Mouse (Mus musculus) C2C12 (cell line): ENCODE data around the gene Asb15.

Source experiments
- CTCF ChIP-seq: IDR thresholded peaks from one replicate; pipeline ENCODE4 v1.5.1; 2011; ENCODE audit not compliant: control insufficient read depth, insufficient read depth, insufficient read length
- FOSL1 ChIP-seq: IDR thresholded peaks from one replicate; pipeline ENCODE4 v1.8.0; 2011; ENCODE audit warnings: mild to moderate bottlenecking, low read length; ENCODE audit not compliant: poor library complexity, insufficient read depth, severe bottlenecking
- MAX ChIP-seq: IDR thresholded peaks from one replicate; pipeline ENCODE4 v1.6.1; 2011; ENCODE audit warnings: mild to moderate bottlenecking, control low read depth
- MYOG ChIP-seq: IDR thresholded peaks from one replicate; pipeline ENCODE4 v1.6.1; 2011; ENCODE audit not compliant: control insufficient read depth, insufficient read length; ENCODE audit errors: extremely low read depth
- USF1 ChIP-seq: IDR thresholded peaks from one replicate; pipeline ENCODE4 v1.6.1; 2011; ENCODE audit warnings: low read depth, mild to moderate bottlenecking, control low read depth, moderate library complexity

- TF ChIP-seq CTCF (no peak), USF1 (no peak), MYOG (no peak), MAX (no peak), FOSL1 (no peak)
Observed at GRCm38 (mm10) chr6:24586885-24587284, 58.9 kb downstream of the Asb15 start.
